Mouse (Mus musculus): ENCODE measurements around the gene Armc2. TPM values are rescaled to one million over a fixed set of nuclear protein-coding genes. Genes with fewer than 3 reads are reported as not detected.
A peak's percentile ranks its signal among the peaks of the same experiment; 100 is the strongest.

Gene Armc2
- polyA plus RNA-seq, 2 experiments, result 3.6 to 4.8 TPM

DNA sequence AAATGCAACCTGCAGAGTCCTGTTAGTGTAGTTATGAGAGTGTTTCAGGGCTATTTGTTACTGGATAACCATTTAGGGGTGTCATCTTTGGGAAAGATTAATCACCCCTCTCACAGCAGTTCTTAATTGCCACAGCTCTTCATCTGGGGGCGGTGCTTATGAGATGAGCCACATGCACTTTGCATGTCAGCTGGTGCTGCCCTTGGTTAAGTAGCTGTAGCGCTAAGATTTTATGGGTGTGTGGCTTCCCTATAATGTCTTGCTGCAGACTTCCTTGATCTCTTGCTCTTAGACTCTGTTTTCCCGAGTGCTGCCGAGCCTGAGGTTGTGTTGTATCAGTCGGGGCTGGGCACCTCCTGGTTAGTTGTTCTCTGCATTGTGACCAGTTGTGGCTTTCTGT is 150.3 kb downstream of the Armc2 start:
- DNase-seq (ENCODE audit: low spot score) (no peak), ATAC-seq (ENCODE audit: low FRiP score, low read depth) (no peak)
- H3K9ac ChIP-seq (ENCODE audit: low read depth, low read length, severe bottlenecking), result no peak overlapping the region
- no peaks in the 10 kb centered on the region for H3K9me3 ChIP-seq (ENCODE audit: control insufficient read depth, low read length)
- H3K4me3 ChIP-seq (replicated peaks; ENCODE audit: low read length), result no peak overlapping the region
- H3K36me3 ChIP-seq (ENCODE audit: control insufficient read depth, insufficient read depth, low read length), result no peaks in the 10 kb centered on the region
- no peak for TF ChIP-seq POLR2A (IDR thresholded peaks at IDR 0.05; ENCODE audit: borderline replicate concordance, extremely low read depth, insufficient read depth, insufficient read length)
- no peak overlapping the region for H3K27ac ChIP-seq (replicated peaks; ENCODE audit: low read depth, low read length)
- WGBS, result 47% methylated on average over 5 of the region's 5 CpGs
- H3K4me2 ChIP-seq (replicated peaks; ENCODE audit: low read depth, low read length, severe bottlenecking), result no peak overlapping the region
- H3K4me1 ChIP-seq (ENCODE audit: control insufficient read depth, insufficient read depth, low read length), result peaks cover 7% of the 10 kb centered on the region; the same call in 1 of the 2 replicates
- no peaks in the 10 kb centered on the region for H3K27me3 ChIP-seq (ENCODE audit: control insufficient read depth, insufficient read depth, low read length)

DNA sequence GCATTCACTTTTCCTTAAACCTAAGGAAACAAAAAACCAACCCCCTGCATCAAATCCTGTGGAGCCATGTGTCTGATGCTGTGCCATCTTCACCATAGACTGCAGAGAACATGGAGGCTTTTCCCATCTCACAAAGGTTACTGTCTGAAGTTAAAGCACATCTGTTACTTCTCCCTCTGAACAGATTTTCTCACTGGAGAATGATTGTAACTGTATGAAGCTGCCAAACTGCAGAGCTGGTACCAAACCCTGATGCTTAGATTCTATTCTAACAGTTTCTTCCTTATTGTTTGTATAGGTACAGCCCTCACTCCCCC is 151.4 kb downstream of the Armc2 start:
- Histone ChIP-seq H3K9me3 (ENCODE audit: control insufficient read depth, low read length) (no peaks in the 10 kb centered on the region), H3K27ac (replicated peaks; ENCODE audit: low read depth, low read length) (no peak overlapping the region), H3K27me3 (ENCODE audit: control insufficient read depth, insufficient read depth, low read length) (no peaks in the 10 kb centered on the region), H3K4me3 (replicated peaks; ENCODE audit: low read length) (no peak overlapping the region), H3K4me2 (replicated peaks; ENCODE audit: low read depth, low read length, severe bottlenecking) (no peak overlapping the region), H3K9ac (ENCODE audit: low read depth, low read length, severe bottlenecking) (no peak overlapping the region), H3K4me1 (ENCODE audit: control insufficient read depth, insufficient read depth, low read length) (peaks cover 7% of the 10 kb centered on the region; the same call in 1 of the 2 replicates), H3K36me3 (ENCODE audit: control insufficient read depth, insufficient read depth, low read length) (no peaks in the 10 kb centered on the region)
- no peak for TF ChIP-seq POLR2A (IDR thresholded peaks at IDR 0.05; ENCODE audit: borderline replicate concordance, extremely low read depth, insufficient read depth, insufficient read length)
- no peak for ATAC-seq (ENCODE audit: low FRiP score, low read depth)
- no peak for DNase-seq (ENCODE audit: low spot score)

DNA sequence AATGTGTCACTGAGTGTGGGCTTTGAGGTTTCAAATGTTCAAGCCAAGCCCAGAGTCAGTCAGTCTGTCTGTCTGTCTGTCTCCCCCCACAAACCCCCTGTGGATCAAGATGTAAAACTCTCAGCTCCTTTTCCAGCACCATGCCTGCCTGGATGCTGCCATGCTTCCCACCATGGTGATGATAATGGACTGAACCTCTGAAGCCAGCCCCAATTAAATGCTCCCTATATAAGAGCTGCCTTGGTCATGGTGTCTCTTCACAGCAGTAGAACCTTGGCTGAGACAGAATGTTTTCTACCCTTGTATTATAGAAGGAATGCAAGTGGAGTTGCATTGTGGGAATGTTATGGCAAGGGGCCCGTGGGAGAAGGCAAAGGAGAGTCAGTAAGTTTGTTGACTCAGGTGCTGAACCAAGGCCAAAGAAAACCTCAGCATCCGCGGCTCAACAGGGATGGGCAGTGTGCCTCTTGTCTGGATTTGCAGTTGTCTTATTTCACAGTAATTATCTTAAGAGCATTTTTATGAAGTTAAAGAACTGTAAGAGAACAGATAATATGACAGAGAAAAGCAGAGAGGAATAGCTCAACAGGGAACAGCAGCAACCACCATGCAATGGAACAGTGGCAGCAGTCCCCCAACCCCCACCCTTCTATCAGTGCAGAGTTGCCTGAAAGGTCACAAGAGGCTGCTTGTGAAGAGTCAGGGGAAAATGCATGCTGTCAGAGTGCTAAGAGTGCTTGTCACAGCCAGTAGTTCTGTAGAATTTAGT is 152.0 kb downstream of the Armc2 start:
- no peaks in the 10 kb centered on the region for H3K9me3 ChIP-seq (ENCODE audit: control insufficient read depth, low read length)
- WGBS, result 52% methylated on average over 3 of the region's 3 CpGs
- H3K9ac ChIP-seq (ENCODE audit: low read depth, low read length, severe bottlenecking), result no peak overlapping the region
- no peaks in the 10 kb centered on the region for H3K36me3 ChIP-seq (ENCODE audit: control insufficient read depth, insufficient read depth, low read length)
- peak; percentile 44 for DNase-seq (ENCODE audit: low spot score)
- no peak for ATAC-seq (ENCODE audit: low FRiP score, low read depth)
- TF ChIP-seq POLR2A (IDR thresholded peaks at IDR 0.05; ENCODE audit: borderline replicate concordance, extremely low read depth, insufficient read depth, insufficient read length), result no peak
- no peak overlapping the region for H3K4me2 ChIP-seq (replicated peaks; ENCODE audit: low read depth, low read length, severe bottlenecking)
- no peaks in the 10 kb centered on the region for H3K27me3 ChIP-seq (ENCODE audit: control insufficient read depth, insufficient read depth, low read length)
- H3K4me1 ChIP-seq (ENCODE audit: control insufficient read depth, insufficient read depth, low read length), result peaks cover 7% of the 10 kb centered on the region; the same call in 1 of the 2 replicates
- H3K27ac ChIP-seq (replicated peaks; ENCODE audit: low read depth, low read length), result peak overlapping the region; percentile 13; the same call in 1 of the 2 replicates
- H3K4me3 ChIP-seq (replicated peaks; ENCODE audit: low read length), result no peak overlapping the region

Other genes with a start within 250 kb of the Armc2 start
- gene Cep57l1, start 208.6 kb downstream of the Armc2 start, polyA plus RNA-seq (2012; rRNA removed), result 10.8 and 13.2 TPM in 2 replicates
- 16.8 and 20.4 TPM in 2 replicates for gene Cep57l1, start 208.6 kb downstream of the Armc2 start, polyA plus RNA-seq (2014; fragmentation: Nextera tagmentation; extraction: Ambion mirVana)
- 32.4 and 37.0 TPM in 2 replicates for gene Sesn1, start 208.5 kb downstream of the Armc2 start, polyA plus RNA-seq (2012; rRNA removed)
- 42.9 and 46.8 TPM in 2 replicates for gene Sesn1, start 208.5 kb downstream of the Armc2 start, polyA plus RNA-seq (2014; fragmentation: Nextera tagmentation; extraction: Ambion mirVana)